Mouse (Mus musculus) cerebellum, adult 2 months (tissue): ENCODE results near the gene Inpp5d.

Experiments
- CTCF ChIP-seq: fragments of 200-500 bp; IDR thresholded peaks from 2 replicates; pipeline ENCODE4 v1.5.1; 2011; ENCODE audit warnings: low read depth, mild to moderate bottlenecking, control low read depth, low read length, moderate library complexity, borderline replicate concordance; ENCODE audit not compliant: insufficient read depth
- POLR2A ChIP-seq: fragments of 200-500 bp; IDR thresholded peaks from 2 replicates; pipeline ENCODE4 v1.6.1; 2011; ENCODE audit warnings: low read length, control low read depth, borderline replicate concordance; ENCODE audit not compliant: insufficient read depth

DNA sequence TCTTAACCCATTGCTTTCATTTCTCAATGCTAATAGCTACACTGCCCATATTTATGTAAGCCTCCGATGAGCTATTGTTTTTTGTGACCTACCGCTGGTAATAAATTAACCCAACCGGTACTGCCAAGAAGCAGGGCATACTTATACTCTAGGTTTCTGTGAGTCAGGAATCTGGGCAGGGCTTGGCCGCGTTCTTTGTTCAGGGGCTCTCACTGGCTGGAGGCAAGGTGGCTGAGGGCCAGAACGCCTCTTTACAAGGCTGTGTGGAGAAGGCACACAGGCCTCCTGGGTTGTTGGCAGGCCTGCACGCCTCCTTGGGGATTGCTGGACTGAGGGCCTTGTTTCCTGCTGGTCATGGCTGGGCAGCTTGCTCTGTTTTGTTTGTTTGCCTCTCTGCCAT lies 45.3 kb upstream of the Inpp5d start:
- TF ChIP-seq POLR2A, result no peak
- TF ChIP-seq CTCF, result no peak
